10 mouse cellular contexts compared by ENCODE assay signal in genomic region chr8:70632346-70632892, GRCm38 (mm10). TPM values are rescaled to one million over a fixed set of nuclear protein-coding genes. Genes with fewer than 3 reads are reported as not detected.
DNase-seq lines count a peak whose midpoint lies in the region; ATAC-seq and TF ChIP-seq lines count a peak whose summit lies in the region.
"Had no signal": no experiment of that assay in that cellular context is flagged by ENCODE, and none has a peak within 500 bp of the region (broad histone marks: within the 10 kb centered on the region; RNA-seq: fewer than 3 reads in every experiment).

TSS of gene Gdf15 (minus strand) at chr8:70632456.

- intact Hi-C loops in heart, postnatal 36 days (cut with DNase I): no loop called here

- H3K27ac ChIP-seq in heart, embryonic 15.5 days: peak within 1 kb of the TSS; percentile 73
- H3K27ac ChIP-seq in midbrain, embryonic 10.5 days (replicated peaks): 0 out of 2 replicates have a peak within 1 kb of the TSS, but pooled peaks have one; percentile 2
- H3K27ac ChIP-seq in midbrain, postnatal 0 days (ENCODE audit: low read depth, low read length): no peak within 1 kb of the TSS
- H3K27ac ChIP-seq in intestine, embryonic 16.5 days (ENCODE audit: low read length): peak within 1 kb of the TSS; percentile 78
- H3K27ac ChIP-seq in stomach, postnatal 0 days (replicated peaks): no peak within 1 kb of the TSS

- H3K9me3 ChIP-seq in heart, embryonic 15.5 days (replicated peaks): no peaks in the 10 kb centered on the region
- no peaks in the 10 kb centered on the region for H3K9me3 ChIP-seq in midbrain, embryonic 10.5 days (replicated peaks)
- no peaks in the 10 kb centered on the region for H3K9me3 ChIP-seq in midbrain, postnatal 0 days (ENCODE audit: low read length)
- no peaks in the 10 kb centered on the region for H3K9me3 ChIP-seq in intestine, embryonic 16.5 days (ENCODE audit: control insufficient read depth, low read length)
- no peaks in the 10 kb centered on the region for H3K9me3 ChIP-seq in stomach, postnatal 0 days (ENCODE audit: control insufficient read depth, low read length)

- H3K4me3 ChIP-seq in heart, embryonic 15.5 days: peak within 1 kb of the TSS; percentile 53
- H3K4me3 ChIP-seq in midbrain, embryonic 10.5 days: peak within 1 kb of the TSS; percentile 60; the same call in 1 of the 2 replicates
- no peak within 1 kb of the TSS for H3K4me3 ChIP-seq in midbrain, postnatal 0 days (ENCODE audit: low read depth, low read length)
- peak within 1 kb of the TSS; percentile 57 for H3K4me3 ChIP-seq in intestine, embryonic 16.5 days (ENCODE audit: low read length)
- no peak within 1 kb of the TSS for H3K4me3 ChIP-seq in stomach, postnatal 0 days (ENCODE audit: low read depth, low read length)

- no peak within 1 kb of the TSS for H3K9ac ChIP-seq in heart, embryonic 15.5 days
- H3K9ac ChIP-seq in midbrain, postnatal 0 days (replicated peaks; ENCODE audit: low read length, poor library complexity, severe bottlenecking): no peak within 1 kb of the TSS
- H3K9ac ChIP-seq in intestine, embryonic 16.5 days (ENCODE audit: low read depth, low read length): peak within 1 kb of the TSS; percentile 55
- peak within 1 kb of the TSS; percentile 35 for H3K9ac ChIP-seq in stomach, postnatal 0 days (ENCODE audit: low read length)

- DNase-seq in heart, postnatal 36 days: no peak
- no peak for DNase-seq in midbrain, embryonic 10.5 days (ENCODE audit: low spot score)
- no peak for DNase-seq in midbrain, postnatal 0 days (ENCODE audit: low spot score)
- DNase-seq in stomach, postnatal 0 days (ENCODE audit: low spot score): no peak
- no peak for DNase-seq in layer of hippocampus, adult 18-20 months (ENCODE audit: low spot score in 2 of 2)
- no peak for DNase-seq in frontal cortex, postnatal 14 days (ENCODE audit: low spot score in 2 of 2)
- DNase-seq: thymus, adult 18-20 months had no signal

- no peak for TF ChIP-seq CTCF in midbrain, postnatal 0 days (IDR thresholded peaks at IDR 0.05)
- no peak for TF ChIP-seq CTCF in stomach, postnatal 0 days (IDR thresholded peaks at IDR 0.05; ENCODE audit: low read depth)

- H3K4me2 ChIP-seq in heart, embryonic 15.5 days: peak within 1 kb of the TSS; percentile 66
- H3K4me2 ChIP-seq in midbrain, postnatal 0 days (ENCODE audit: low read depth, low read length, poor library complexity, severe bottlenecking): no peak within 1 kb of the TSS
- peak within 1 kb of the TSS; percentile 83 for H3K4me2 ChIP-seq in intestine, embryonic 16.5 days (ENCODE audit: low read depth, low read length)
- H3K4me2 ChIP-seq in stomach, postnatal 0 days (replicated peaks; ENCODE audit: low read depth): peak within 1 kb of the TSS; percentile 17; the same call in 1 of the 2 replicates

- H3K4me1 ChIP-seq in heart, embryonic 15.5 days (replicated peaks): peaks cover 51% of the 10 kb centered on the region
- peaks cover 51% of the 10 kb centered on the region for H3K4me1 ChIP-seq in midbrain, embryonic 10.5 days
- no peaks in the 10 kb centered on the region for H3K4me1 ChIP-seq in midbrain, postnatal 0 days (ENCODE audit: insufficient read depth, low read length)
- peaks cover 35% of the 10 kb centered on the region for H3K4me1 ChIP-seq in intestine, embryonic 16.5 days (ENCODE audit: control insufficient read depth, insufficient read depth, low read length)
- peaks cover 10% of the 10 kb centered on the region; the same call in 1 of the 2 replicates for H3K4me1 ChIP-seq in stomach, postnatal 0 days (replicated peaks; ENCODE audit: control insufficient read depth, insufficient read depth)

- no peaks in the 10 kb centered on the region for H3K27me3 ChIP-seq in heart, embryonic 15.5 days
- peaks cover 53% of the 10 kb centered on the region for H3K27me3 ChIP-seq in midbrain, embryonic 10.5 days (ENCODE audit: low read depth, poor library complexity, severe bottlenecking)
- peaks cover 7% of the 10 kb centered on the region; the same call in 1 of the 2 replicates for H3K27me3 ChIP-seq in midbrain, postnatal 0 days (ENCODE audit: insufficient read depth, low read length)
- no peaks in the 10 kb centered on the region for H3K27me3 ChIP-seq in intestine, embryonic 16.5 days (replicated peaks; ENCODE audit: control insufficient read depth, insufficient read depth, low read length)
- no peaks in the 10 kb centered on the region for H3K27me3 ChIP-seq in stomach, postnatal 0 days (ENCODE audit: control insufficient read depth, insufficient read depth, low read length)

- WGBS in heart, embryonic 15.5 days: 83% methylated on average over 6 of the region's 6 CpGs
- WGBS in midbrain, embryonic 10.5 days: 74% methylated on average over 6 of the region's 6 CpGs
- 82% methylated on average over 6 of the region's 6 CpGs for WGBS in midbrain, postnatal 0 days
- 71% methylated on average over 6 of the region's 6 CpGs for WGBS in intestine, embryonic 16.5 days
- 69% methylated on average over 6 of the region's 6 CpGs for WGBS in stomach, postnatal 0 days

- no peaks in the 10 kb centered on the region for H3K36me3 ChIP-seq in heart, embryonic 15.5 days
- no peaks in the 10 kb centered on the region for H3K36me3 ChIP-seq in midbrain, embryonic 10.5 days
- no peaks in the 10 kb centered on the region for H3K36me3 ChIP-seq in midbrain, postnatal 0 days (ENCODE audit: insufficient read depth, low read length)
- no peaks in the 10 kb centered on the region for H3K36me3 ChIP-seq in intestine, embryonic 16.5 days (ENCODE audit: control insufficient read depth, insufficient read depth, low read length)
- H3K36me3 ChIP-seq in stomach, postnatal 0 days (ENCODE audit: control insufficient read depth, insufficient read depth, low read length): no peaks in the 10 kb centered on the region

- TF ChIP-seq EP300 in stomach, postnatal 0 days (optimal IDR thresholded peaks at IDR 0.05): no peak

- no peak for ATAC-seq in heart, embryonic 15.5 days (replicated peaks; ENCODE audit: insufficient number of reproducible peaks, insufficient read depth, low FRiP score, low read depth)
- no peak for ATAC-seq in midbrain, postnatal 0 days (ENCODE audit: low FRiP score)
- ATAC-seq in intestine, embryonic 16.5 days: no peak
- no peak for ATAC-seq in stomach, postnatal 0 days (ENCODE audit: low FRiP score, low TSS enrichment)

RNA-seq across cellular contexts. Expression of gene Gdf15, which starts in this region (rescaled TPM):
- polyA plus RNA-seq in heart, embryonic 15.5 days (2015; fragmentation: Nextera tagmentation; extraction: Ambion mirVana): 0.89 and 1.3 TPM in 2 replicates
- total RNA-seq in heart, postnatal 36 days (2021): 1 to 10 TPM in 1 of 2 experiments, under 1 TPM in 1; 0.22 to 1.6 TPM
- not detected in 2 replicates for polyA plus RNA-seq in midbrain, embryonic 10.5 days (2016; fragmentation: Nextera tagmentation; extraction: Ambion mirVana)
- 0.22 and 1.8 TPM in 2 replicates for total RNA-seq in midbrain, postnatal 0 days (2014; rRNA removed)
- polyA plus RNA-seq in midbrain, postnatal 0 days (2015; fragmentation: Nextera tagmentation; extraction: Ambion mirVana): 0.26 and 0.32 TPM in 2 replicates
- polyA plus RNA-seq in intestine, embryonic 16.5 days (2015; fragmentation: Nextera tagmentation; extraction: Ambion mirVana): 3.6 and 3.7 TPM in 2 replicates
- polyA plus RNA-seq in stomach, postnatal 0 days (2015; fragmentation: Nextera tagmentation; extraction: Ambion mirVana): 0.30 and 0.33 TPM in 2 replicates
- total RNA-seq in layer of hippocampus, adult 18-20 months (2021): not detected
- total RNA-seq: megakaryocyte-erythroid progenitor cell, adult 5-6 weeks had no signal

Comparison
In these comparisons a context has a peak if more than half of its experiments do, and no peak if none do; other contexts are left out.
1. H3K27ac ChIP-seq: peak in heart, embryonic 15.5 days (single experiment), midbrain, embryonic 10.5 days (single experiment) and intestine, embryonic 16.5 days (single experiment); none in midbrain, postnatal 0 days (single experiment) and stomach, postnatal 0 days (single experiment).
2. H3K4me3 ChIP-seq: peak in heart, embryonic 15.5 days (single experiment), midbrain, embryonic 10.5 days (single experiment) and intestine, embryonic 16.5 days (single experiment); none in midbrain, postnatal 0 days (single experiment) and stomach, postnatal 0 days (single experiment).
3. H3K9ac ChIP-seq: peak in intestine, embryonic 16.5 days (single experiment) and stomach, postnatal 0 days (single experiment); none in heart, embryonic 15.5 days (single experiment) and midbrain, postnatal 0 days (single experiment).